Mouse (Mus musculus): ENCODE results near the gene Tfap4. TPM values are rescaled to one million over a fixed set of nuclear protein-coding genes. Genes with fewer than 3 reads are reported as not detected.
A peak's percentile ranks its signal among the peaks of the same experiment; 100 is the strongest.
"Not testable (repeated sequence)": the region's sequence is repeated elsewhere in the genome, so short reads cannot be mapped to it uniquely, and the experiment has no call there.

The Tfap4 gene
- polyA plus RNA-seq, 1 experiment from 2014 or later = 26.5 TPM

DNA sequence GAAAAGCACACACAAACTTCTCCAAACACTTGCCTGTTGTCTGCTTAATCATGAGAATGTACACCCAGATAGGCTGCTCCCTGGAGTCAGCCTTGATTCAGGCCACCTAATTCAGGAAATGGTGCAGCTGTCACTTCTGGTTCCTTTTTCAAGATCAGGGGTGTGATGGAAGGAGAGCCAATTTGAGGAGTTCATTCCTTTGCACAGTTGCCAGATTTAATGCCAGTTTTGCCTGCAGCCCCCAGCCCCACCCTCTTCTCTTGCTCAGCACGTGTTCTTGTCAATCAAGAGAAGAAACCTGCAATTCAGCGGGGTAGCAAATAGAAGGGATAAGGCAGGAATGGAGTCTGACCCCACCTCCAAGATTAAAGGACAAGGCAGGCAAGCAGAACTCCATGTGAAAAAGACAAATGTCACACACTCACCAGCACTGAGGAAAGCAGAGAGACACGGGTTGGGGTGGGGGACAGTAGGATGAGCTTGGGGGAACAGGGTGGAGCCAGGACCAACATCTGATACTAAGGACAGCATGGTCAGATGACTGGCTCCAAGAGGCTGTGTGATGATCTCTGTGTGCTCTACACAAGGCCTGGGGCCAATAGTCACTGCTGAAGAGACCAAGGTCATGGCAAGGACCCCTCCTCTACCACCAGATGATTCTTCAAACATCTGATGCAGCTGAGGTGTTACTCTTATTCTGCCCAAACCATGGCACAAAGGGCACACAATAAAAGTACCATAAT is 21.9 kb downstream of the Tfap4 start:
- no peak for ATAC-seq
- no peaks in the 10 kb centered on the region for H3K27me3 ChIP-seq (replicated peaks; ENCODE audit: control insufficient read depth, insufficient read depth, low read length)
- 49% methylated on average over 3 of the region's 3 CpGs for WGBS
- no peak overlapping the region for H3K9ac ChIP-seq (ENCODE audit: low read depth, low read length)
- no peak overlapping the region for H3K4me2 ChIP-seq (ENCODE audit: low read depth, low read length)
- 0 out of 2 replicates have a peak, but pooled peaks cover 3% of the 10 kb centered on the region for H3K4me1 ChIP-seq (ENCODE audit: control insufficient read depth, insufficient read depth, low read length)
- no peaks in the 10 kb centered on the region for H3K36me3 ChIP-seq (ENCODE audit: control insufficient read depth, insufficient read depth, low read length)
- H3K27ac ChIP-seq (ENCODE audit: low read length) = no peak overlapping the region
- no peak overlapping the region for H3K4me3 ChIP-seq (ENCODE audit: low read length)
- H3K9me3 ChIP-seq (ENCODE audit: control insufficient read depth, low read length) = no peaks in the 10 kb centered on the region

DNA sequence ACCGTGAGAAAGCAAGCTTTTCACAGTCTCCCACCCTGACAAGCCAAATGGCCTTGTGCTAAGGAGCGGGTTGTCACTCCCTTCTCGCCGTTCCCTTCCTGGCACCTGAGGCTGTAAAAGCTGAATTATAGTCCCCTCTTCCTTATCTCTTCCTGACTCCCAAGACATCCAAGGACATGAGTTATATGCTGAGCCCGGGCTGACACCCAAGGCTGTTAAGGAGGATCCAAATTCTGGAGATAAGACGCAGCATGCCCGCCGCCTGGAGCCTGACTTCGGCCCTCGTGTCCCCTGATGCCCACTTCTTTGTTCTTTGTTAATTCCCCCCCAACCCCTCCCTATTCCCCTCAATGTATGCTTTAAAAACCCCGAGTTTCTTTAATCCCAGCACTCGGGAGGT is 32.3 kb downstream of the Tfap4 start:
- H3K36me3 ChIP-seq (ENCODE audit: control insufficient read depth, insufficient read depth, low read length); H3K4me2 ChIP-seq (ENCODE audit: low read depth, low read length); H3K27ac ChIP-seq (ENCODE audit: low read length); H3K4me1 ChIP-seq (ENCODE audit: control insufficient read depth, insufficient read depth, low read length); H3K27me3 ChIP-seq (replicated peaks; ENCODE audit: control insufficient read depth, insufficient read depth, low read length); ATAC-seq; H3K9ac ChIP-seq (ENCODE audit: low read depth, low read length); H3K9me3 ChIP-seq (ENCODE audit: control insufficient read depth, low read length); H3K4me3 ChIP-seq (ENCODE audit: low read length): not testable (repeated sequence)
- WGBS = 88% methylated on average over 12 of the region's 12 CpGs

DNA sequence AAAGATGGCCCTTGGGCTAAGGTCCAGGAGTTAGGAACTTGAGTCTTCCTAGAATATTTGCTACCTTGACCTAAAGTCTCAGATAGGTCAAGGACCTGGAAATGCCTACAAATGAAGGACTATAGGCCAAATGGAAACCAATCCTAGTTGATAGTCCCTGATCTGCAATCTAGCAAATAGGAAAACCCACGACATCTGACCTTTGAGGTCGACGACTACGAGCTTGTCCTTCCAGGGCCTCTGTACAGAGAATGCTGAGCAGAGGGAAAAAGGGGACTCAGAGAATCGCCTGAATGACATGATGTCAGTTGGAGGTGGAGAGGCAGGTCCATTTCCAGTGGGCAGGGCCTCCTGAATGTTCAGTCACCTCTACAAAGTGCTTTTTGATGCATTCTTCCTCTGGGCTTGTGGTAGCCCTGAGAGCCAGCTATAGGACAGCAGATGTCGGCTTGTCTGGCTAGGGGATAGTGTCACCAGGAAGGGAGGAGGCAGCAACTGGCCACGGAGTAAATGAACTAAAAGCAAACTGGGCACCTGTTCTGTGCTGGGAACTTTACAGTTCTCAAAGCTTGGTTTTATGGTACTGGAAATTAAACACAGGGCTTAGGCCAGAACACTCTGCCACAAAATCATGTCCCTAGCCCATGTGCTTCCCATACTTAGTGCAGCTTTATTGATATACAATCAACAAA is 36.2 kb downstream of the Tfap4 start:
- no peak for ATAC-seq
- no peak overlapping the region for H3K4me3 ChIP-seq (ENCODE audit: low read length)
- no peaks in the 10 kb centered on the region for H3K9me3 ChIP-seq (ENCODE audit: control insufficient read depth, low read length)
- H3K4me2 ChIP-seq (ENCODE audit: low read depth, low read length) = no peak overlapping the region
- H3K27me3 ChIP-seq (replicated peaks; ENCODE audit: control insufficient read depth, insufficient read depth, low read length) = no peaks in the 10 kb centered on the region
- WGBS = 77% methylated on average over 7 of the region's 7 CpGs
- H3K4me1 ChIP-seq (ENCODE audit: control insufficient read depth, insufficient read depth, low read length) = no peaks in the 10 kb centered on the region
- no peaks in the 10 kb centered on the region for H3K36me3 ChIP-seq (ENCODE audit: control insufficient read depth, insufficient read depth, low read length)
- no peak overlapping the region for H3K27ac ChIP-seq (ENCODE audit: low read length)
- no peak overlapping the region for H3K9ac ChIP-seq (ENCODE audit: low read depth, low read length)

DNA sequence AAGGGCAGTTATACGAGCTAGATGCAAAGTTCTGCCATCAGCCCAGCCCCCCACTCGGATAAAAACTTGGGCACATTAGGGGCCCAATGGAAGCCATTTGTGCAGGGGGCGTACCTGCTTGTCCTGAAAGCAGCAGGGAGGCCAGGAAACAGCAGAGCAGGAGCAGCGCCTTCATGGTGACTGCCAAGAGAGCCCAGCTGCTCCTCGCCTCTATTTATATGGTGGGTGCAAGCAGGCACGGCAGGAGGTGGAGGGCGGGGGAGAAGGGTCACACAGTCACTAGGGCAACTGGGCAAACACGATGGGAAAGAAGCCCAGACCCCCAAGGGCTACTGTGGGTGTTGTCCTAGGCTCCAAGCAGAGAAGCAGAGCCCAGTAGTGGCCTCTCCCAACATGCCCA is 36.8 kb downstream of the Tfap4 start:
- no peak overlapping the region for H3K4me3 ChIP-seq (ENCODE audit: low read length)
- no peak overlapping the region for H3K27ac ChIP-seq (ENCODE audit: low read length)
- no peak overlapping the region for H3K4me2 ChIP-seq (ENCODE audit: low read depth, low read length)
- no peaks in the 10 kb centered on the region for H3K9me3 ChIP-seq (ENCODE audit: control insufficient read depth, low read length)
- H3K27me3 ChIP-seq (replicated peaks; ENCODE audit: control insufficient read depth, insufficient read depth, low read length) = no peaks in the 10 kb centered on the region
- no peaks in the 10 kb centered on the region for H3K4me1 ChIP-seq (ENCODE audit: control insufficient read depth, insufficient read depth, low read length)
- H3K36me3 ChIP-seq (ENCODE audit: control insufficient read depth, insufficient read depth, low read length) = no peaks in the 10 kb centered on the region
- H3K9ac ChIP-seq (ENCODE audit: low read depth, low read length) = no peak overlapping the region
- WGBS = 57% methylated on average over 8 of the region's 8 CpGs
- ATAC-seq = no peak

DNA sequence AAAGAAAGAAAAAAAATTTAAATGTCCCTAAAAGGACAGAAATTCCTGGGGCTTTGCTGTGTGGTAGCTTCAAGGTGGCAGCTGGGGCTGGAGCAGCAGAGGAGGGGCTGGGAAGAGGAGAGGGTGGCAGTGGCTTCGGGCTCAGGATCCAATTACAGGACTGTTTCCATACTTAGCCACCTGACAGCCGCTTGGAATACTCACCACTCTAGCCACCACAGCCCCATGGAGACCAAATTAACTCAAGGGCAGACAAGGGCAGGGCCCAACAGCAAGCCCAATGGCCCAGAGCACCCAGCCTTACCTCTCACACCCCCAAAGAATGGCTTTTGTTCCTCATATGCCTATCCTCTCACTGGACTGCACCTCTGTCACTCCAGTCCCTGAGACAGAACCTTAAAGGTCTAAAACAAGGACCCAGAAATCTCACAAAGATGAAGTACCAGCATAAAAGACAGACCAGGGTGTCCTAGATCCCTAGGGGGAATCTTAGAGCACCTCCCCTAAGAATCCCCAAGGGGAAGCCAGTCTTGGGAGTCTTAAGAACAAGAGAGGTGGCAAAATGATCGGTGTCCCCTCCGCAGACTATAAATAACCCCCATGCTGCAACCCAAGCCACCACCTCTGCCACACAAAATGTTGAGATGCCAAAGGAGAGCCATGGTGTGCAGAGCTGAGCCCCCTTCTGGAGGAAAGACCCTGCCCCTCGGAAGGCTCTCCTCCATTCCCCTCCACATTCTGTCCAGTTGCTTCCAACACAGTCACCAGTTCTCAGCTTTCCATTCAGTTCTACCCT is 37.7 kb downstream of the Tfap4 start:
- Histone ChIP-seq H3K9ac (ENCODE audit: low read depth, low read length) (no peak overlapping the region), H3K36me3 (ENCODE audit: control insufficient read depth, insufficient read depth, low read length) (no peaks in the 10 kb centered on the region), H3K27me3 (replicated peaks; ENCODE audit: control insufficient read depth, insufficient read depth, low read length) (no peaks in the 10 kb centered on the region), H3K27ac (ENCODE audit: low read length) (no peak overlapping the region), H3K9me3 (ENCODE audit: control insufficient read depth, low read length) (no peaks in the 10 kb centered on the region), H3K4me3 (ENCODE audit: low read length) (no peak overlapping the region), H3K4me1 (ENCODE audit: control insufficient read depth, insufficient read depth, low read length) (no peaks in the 10 kb centered on the region), H3K4me2 (ENCODE audit: low read depth, low read length) (no peak overlapping the region)
- 65% methylated on average over 5 of the region's 5 CpGs for WGBS
- 0 out of 2 replicates have a peak, but pooled peaks have one; percentile 13 for ATAC-seq

DNA sequence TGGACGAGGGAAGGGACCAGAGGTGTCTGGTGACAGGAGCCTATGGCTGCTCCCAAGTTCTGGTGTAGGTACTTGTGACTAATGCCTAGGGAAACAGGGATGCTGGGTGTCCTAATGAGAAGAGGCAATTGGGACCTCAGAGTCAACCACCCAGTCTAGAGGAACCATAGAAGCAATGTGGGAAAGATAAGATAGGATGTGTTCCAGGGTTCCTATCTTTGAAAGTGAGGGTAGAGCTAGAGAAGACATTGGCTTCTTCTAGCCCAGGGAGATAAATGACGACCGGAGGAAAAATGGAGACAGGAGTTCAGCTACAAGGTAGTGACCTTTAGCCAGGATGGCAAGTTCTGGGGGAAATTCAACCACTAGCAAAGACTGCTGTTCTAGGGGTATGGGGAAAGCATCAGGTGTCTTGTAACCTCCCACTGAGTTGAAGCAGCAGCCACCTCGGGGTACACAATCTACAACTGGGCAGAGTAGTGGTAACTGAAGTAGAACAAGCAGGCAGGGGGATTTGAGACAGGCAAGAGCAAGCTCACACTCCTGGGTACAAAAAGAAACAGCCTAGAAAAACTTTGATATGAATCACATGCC is 38.5 kb downstream of the Tfap4 start:
- Histone ChIP-seq H3K4me3 (ENCODE audit: low read length) (no peak overlapping the region), H3K9me3 (ENCODE audit: control insufficient read depth, low read length) (no peaks in the 10 kb centered on the region), H3K9ac (ENCODE audit: low read depth, low read length) (no peak overlapping the region), H3K27me3 (replicated peaks; ENCODE audit: control insufficient read depth, insufficient read depth, low read length) (no peaks in the 10 kb centered on the region), H3K36me3 (ENCODE audit: control insufficient read depth, insufficient read depth, low read length) (no peaks in the 10 kb centered on the region), H3K4me2 (ENCODE audit: low read depth, low read length) (no peak overlapping the region), H3K27ac (ENCODE audit: low read length) (no peak overlapping the region), H3K4me1 (ENCODE audit: control insufficient read depth, insufficient read depth, low read length) (no peaks in the 10 kb centered on the region)
- 79% methylated on average over 4 of the region's 4 CpGs for WGBS
- ATAC-seq = no peak

DNA sequence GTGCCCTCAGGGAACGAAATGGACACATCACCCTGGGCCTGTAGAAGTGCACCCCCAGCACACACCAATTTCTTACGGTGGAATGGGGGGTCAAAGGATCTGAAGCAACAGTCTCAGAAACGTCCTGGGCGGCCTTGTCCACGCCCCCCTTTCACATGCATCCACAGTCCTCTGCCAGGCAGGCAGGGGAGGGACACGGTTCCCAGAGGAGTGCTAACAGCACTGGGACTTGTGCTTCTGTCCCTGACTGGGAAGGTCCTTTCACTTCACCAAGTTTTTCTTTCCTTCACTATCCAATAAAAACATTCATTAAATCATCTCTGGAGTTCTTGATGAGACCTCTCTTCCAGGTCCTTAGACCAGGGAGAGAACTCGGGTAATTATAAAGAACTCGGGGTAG is 39.0 kb downstream of the Tfap4 start:
- Histone ChIP-seq H3K9me3 (ENCODE audit: control insufficient read depth, low read length) (no peaks in the 10 kb centered on the region), H3K4me1 (ENCODE audit: control insufficient read depth, insufficient read depth, low read length) (no peaks in the 10 kb centered on the region), H3K4me2 (ENCODE audit: low read depth, low read length) (no peak overlapping the region), H3K4me3 (ENCODE audit: low read length) (no peak overlapping the region), H3K9ac (ENCODE audit: low read depth, low read length) (no peak overlapping the region), H3K36me3 (ENCODE audit: control insufficient read depth, insufficient read depth, low read length) (no peaks in the 10 kb centered on the region), H3K27ac (ENCODE audit: low read length) (no peak overlapping the region), H3K27me3 (replicated peaks; ENCODE audit: control insufficient read depth, insufficient read depth, low read length) (no peaks in the 10 kb centered on the region)
- 70% methylated on average over 8 of the region's 8 CpGs for WGBS
- ATAC-seq = no peak

DNA sequence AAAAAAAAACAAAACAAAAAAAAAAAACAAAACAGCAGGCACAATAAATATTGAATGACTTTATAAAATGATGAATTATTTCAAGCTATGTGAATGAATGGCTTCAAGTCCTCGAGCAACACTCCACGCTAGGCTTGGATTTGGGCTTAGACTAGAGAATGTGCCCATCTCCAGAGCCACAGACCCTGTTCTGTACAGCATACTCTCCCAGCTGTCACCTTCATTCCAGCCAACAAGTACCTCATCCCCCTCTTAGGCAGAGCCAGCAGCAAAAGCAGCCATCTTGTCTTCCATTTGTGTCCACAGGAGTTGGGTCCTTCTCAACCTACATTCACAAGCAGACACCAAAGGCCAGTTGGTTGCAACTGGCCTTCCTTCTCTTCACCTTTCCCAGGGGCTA is 39.8 kb downstream of the Tfap4 start:
- no peaks in the 10 kb centered on the region for H3K4me1 ChIP-seq (ENCODE audit: control insufficient read depth, insufficient read depth, low read length)
- 97% methylated on average over 2 of the region's 2 CpGs for WGBS
- no peaks in the 10 kb centered on the region for H3K36me3 ChIP-seq (ENCODE audit: control insufficient read depth, insufficient read depth, low read length)
- H3K4me2 ChIP-seq (ENCODE audit: low read depth, low read length) = no peak overlapping the region
- no peaks in the 10 kb centered on the region for H3K27me3 ChIP-seq (replicated peaks; ENCODE audit: control insufficient read depth, insufficient read depth, low read length)
- no peak overlapping the region for H3K9ac ChIP-seq (ENCODE audit: low read depth, low read length)
- no peaks in the 10 kb centered on the region for H3K9me3 ChIP-seq (ENCODE audit: control insufficient read depth, low read length)
- H3K4me3 ChIP-seq (ENCODE audit: low read length) = no peak overlapping the region
- H3K27ac ChIP-seq (ENCODE audit: low read length) = no peak overlapping the region
- ATAC-seq = no peak

DNA sequence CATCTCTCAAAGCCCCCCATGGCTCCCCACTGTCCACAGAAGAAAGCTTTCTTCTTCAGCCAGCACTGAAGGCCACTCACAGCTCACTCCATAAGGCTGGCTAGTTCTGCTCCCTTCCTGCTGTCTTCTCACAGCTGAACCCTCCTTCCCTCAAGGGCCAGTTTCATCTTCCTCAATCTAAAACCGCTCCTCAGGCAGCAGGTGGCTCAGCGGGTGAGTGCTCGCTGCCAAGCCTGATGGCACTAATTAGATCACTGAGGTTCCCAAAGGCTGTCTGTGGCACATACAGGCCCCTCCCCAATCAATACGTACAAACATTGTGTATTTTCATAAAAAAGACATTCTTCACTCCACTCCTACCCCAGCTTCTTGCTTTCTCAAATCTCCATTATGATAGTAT is 40.5 kb downstream of the Tfap4 start:
- Histone ChIP-seq H3K9me3 (ENCODE audit: control insufficient read depth, low read length) (no peaks in the 10 kb centered on the region), H3K4me1 (ENCODE audit: control insufficient read depth, insufficient read depth, low read length) (no peaks in the 10 kb centered on the region), H3K27me3 (replicated peaks; ENCODE audit: control insufficient read depth, insufficient read depth, low read length) (no peaks in the 10 kb centered on the region), H3K27ac (ENCODE audit: low read length) (no peak overlapping the region), H3K4me3 (ENCODE audit: low read length) (no peak overlapping the region), H3K4me2 (ENCODE audit: low read depth, low read length) (no peak overlapping the region), H3K9ac (ENCODE audit: low read depth, low read length) (no peak overlapping the region), H3K36me3 (ENCODE audit: control insufficient read depth, insufficient read depth, low read length) (no peaks in the 10 kb centered on the region)
- WGBS = 77% methylated on average over 4 of the region's 4 CpGs
- no peak for ATAC-seq

Data from intestine, embryonic 16.5 days (tissue).